Mouse (Mus musculus): ENCODE results near the gene Slco1a1. TPM values are rescaled to one million over a fixed set of nuclear protein-coding genes. Genes with fewer than 3 reads are reported as not detected.

Slco1a1 gene
- polyA plus RNA-seq, 1 experiment from 2014 or later = not detected

Other genes with a start within 250 kb of the Slco1a1 start
- gene Gm5724, start 173.2 kb downstream of the Slco1a1 start, polyA plus RNA-seq (2014; fragmentation: Nextera tagmentation; extraction: Ambion mirVana) = not detected in 2 replicates
- not detected in 2 replicates for gene Slco1a4, start 90.8 kb downstream of the Slco1a1 start, polyA plus RNA-seq (2014; fragmentation: Nextera tagmentation; extraction: Ambion mirVana)
- gene Gm6614, start 64.5 kb upstream of the Slco1a1 start, polyA plus RNA-seq (2014; fragmentation: Nextera tagmentation; extraction: Ambion mirVana) = 0.09 TPM in 1 of 2 replicates, not detected in the other